Mouse (Mus musculus) megakaryocyte-erythroid progenitor cell, adult 5-6 weeks (primary cell): ENCODE measurements around the gene Fbxl8. TPM values are rescaled to one million over a fixed set of nuclear protein-coding genes. Genes with fewer than 3 reads are reported as not detected.
A peak's percentile ranks its signal among the peaks of the same experiment; 100 is the strongest.

Experiments
- ATAC-seq: replicated peaks from 2 replicates; pipeline ENCODE4 v1.8.0; 2016; ENCODE audit warnings: mild to moderate bottlenecking, inconsistent platforms; ENCODE audit not compliant: severe bottlenecking, poor library complexity, low FRiP score, low TSS enrichment
- total RNA-seq, 2 experiments: library from RNA; stranded (forward) in 1 of 2; stranded (reverse) in 1 of 2; fragments of 200-1000, 215-1000 nt in 1 of 2; fragments of >200 nt in 1 of 2; fragmentation: Nextera tagmentation in 1 of 2; gene quantifications; 2 replicates each; pipeline ENCODE4 v1.2.3; 2014 to 2017

Fbxl8 gene
- total RNA-seq, 2 experiments from 2014 or later, result 1.9 to 2.7 TPM

DNA sequence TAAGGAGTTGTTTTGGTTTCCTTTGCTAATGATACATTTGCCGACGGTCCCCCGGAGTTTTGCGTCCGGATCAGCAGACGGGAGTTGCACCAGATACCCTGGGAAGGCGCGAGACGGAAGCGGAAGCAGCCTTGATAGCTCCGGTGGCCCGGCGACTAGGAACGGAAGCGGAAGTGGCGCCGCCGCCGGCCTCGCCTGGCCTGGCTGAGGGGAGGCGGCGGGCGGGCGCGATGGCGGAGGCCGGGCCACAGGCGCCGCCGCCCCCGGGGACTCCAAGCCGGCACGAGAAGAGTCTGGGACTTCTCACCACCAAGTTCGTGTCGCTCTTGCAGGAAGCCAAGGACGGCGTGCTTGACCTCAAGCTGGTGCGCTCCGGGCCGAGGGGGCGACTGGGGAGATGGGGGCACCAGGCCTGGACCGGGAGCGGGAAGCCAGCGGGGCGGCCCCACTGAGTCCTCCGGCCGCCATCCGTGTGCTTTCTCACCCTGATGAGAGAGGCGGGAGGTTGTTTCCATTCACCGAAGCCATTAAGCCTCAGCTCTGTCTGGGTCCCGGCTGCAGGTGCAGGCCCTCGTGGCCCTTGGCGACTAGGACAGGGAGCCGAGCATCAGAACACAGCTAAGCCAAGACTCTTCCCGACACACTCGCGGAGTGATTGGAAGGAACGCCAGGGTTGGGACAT, 33.2 kb downstream of the Fbxl8 start, which contains the start of gene E2f4:
Gene E2f4 (plus strand): TSS at position 153 of the 682 bp plus-strand sequence.
- ATAC-seq, result peak; percentile 79

DNA sequence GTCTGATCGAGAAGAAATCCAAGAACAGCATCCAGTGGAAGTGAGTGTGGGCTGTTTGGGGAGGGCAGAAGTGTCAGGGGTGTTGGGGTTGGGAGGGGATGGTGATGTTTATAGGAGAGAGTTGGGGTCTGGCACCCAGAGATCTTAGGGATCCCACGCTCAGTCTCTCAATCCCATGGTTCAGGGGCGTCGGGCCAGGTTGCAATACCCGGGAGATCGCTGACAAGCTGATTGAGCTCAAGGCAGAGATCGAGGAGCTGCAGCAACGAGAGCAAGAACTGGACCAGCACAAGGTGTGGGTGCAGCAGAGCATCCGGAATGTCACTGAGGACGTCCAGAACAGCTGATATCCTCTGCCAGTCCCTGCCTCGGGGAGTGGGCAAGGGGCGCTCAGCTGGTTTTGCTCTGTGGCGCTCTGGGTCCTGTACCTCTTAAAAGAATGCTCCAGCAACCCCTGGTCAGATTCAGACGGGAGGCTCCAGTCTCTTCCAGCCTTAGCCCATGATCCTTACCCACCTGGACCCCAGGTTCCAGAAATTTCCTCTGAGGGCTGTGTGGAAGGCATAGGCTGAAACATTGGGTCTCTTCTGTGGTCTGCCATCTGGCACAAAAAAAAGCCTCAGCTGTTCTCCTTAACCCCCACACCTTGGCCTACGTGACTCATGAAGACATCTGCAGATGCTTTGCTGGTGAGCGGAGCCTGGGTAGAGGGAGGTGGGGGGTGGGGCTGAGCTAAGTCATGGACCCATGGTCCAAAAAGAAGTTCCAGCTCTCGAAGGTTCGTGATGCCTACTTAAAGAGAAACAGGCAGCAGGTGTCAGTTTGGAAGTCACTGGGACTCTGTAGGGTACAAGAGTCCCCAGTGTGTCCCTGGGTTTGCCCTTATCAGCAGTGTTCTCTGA, 34.2 kb downstream of the Fbxl8 start:
- peak; percentile 13; the same call in 1 of the 2 replicates for ATAC-seq

DNA sequence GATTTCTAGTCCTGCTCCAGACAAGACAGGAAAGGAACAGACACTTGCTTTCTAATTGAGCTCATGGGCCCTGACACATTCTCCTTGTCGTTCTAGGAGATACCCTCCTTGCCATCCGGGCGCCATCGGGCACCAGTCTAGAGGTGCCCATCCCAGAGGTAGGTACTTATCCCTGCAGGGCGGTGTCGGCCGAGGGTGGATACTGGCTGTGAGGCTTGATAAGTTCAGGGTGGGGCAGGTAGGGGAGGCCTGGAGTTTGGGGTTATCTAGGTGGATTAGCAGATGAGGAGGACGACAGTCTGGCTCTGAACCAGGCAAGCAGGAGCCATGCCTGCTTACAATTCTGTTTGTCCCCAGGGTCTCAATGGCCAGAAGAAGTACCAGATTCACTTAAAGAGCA, 35.5 kb downstream of the Fbxl8 start:
- peak; percentile 74 for ATAC-seq

DNA sequence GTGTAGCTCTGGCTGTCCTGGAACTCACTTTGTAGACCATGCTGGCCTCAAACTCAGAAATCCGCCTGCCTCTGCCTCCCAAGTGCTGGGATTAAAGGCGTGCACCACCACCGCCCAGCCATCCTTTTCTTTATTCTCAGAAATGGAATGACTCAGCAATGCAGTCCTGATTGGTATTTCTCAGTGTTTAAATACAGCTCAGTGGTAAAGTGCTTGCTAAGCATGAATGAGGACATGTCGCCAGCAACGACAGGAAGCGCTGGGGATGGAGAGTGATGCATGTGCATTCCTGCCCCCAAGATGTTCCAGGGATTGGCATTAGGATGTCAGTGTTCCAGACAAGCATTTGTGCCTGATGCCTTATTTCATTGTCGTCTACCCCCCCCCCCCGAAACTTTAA, 38.9 kb downstream of the Fbxl8 start:
- no peak for ATAC-seq

DNA sequence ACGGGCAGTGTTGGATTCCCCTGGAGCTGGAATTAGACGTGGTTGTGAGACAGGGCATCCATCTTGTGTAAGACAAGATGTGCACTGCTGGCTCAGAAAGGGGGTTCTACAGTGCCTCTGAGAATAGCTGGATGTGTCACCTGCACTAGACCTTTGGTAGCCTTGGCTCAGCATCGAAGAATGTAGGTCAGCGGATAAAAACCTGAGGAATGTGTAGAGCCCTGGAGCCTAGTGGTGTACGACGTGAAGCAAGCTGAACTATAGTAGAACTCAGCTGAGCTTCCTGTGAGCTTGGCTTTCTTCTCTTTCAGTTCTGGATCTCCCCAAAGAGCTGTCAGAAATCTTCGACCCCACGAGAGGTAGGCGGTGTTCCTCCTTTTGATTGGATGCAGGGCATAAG, 39.4 kb downstream of the Fbxl8 start:
- ATAC-seq, result no peak

DNA sequence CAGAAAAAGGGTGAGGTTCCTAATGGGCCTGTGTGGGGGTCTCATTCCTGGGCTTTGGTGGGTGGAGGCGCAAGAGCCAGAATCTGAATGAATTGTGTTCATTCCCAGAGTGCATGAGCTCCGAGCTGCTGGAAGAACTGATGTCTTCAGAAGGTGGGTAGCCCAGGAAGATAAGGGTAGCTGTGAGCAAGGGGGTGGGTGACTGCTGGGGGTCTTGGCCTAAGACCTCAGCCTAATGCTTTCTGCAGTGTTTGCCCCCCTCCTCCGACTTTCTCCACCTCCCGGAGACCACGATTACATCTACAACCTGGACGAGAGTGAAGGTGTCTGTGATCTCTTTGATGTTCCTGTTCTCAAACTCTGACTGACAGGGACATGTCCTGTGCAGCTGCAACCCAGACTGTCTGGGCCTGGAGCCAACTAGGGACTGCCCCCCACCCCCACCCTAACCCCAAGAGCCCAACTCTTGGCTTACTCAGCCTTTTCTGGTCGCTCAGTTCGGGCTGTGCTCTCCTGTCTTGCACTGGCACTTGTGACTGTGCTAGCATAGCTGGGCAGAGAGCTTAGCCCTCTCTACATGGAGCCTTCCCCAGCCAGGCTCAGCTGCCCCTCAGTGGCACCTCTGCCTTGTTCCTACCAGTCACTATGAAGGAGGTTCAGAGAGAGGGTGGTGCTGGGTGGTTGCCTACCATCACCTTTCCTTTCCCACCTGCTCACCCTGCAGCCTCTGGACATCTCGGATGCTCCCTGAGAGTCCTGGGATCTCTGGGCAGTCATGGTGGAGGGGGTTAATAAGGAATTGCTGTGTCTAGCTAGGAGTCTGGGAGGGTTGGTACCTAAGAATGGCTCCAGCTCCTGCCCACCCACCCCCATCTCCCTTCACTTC, 40.1 kb downstream of the Fbxl8 start:
- ATAC-seq, result peak; percentile 25

DNA sequence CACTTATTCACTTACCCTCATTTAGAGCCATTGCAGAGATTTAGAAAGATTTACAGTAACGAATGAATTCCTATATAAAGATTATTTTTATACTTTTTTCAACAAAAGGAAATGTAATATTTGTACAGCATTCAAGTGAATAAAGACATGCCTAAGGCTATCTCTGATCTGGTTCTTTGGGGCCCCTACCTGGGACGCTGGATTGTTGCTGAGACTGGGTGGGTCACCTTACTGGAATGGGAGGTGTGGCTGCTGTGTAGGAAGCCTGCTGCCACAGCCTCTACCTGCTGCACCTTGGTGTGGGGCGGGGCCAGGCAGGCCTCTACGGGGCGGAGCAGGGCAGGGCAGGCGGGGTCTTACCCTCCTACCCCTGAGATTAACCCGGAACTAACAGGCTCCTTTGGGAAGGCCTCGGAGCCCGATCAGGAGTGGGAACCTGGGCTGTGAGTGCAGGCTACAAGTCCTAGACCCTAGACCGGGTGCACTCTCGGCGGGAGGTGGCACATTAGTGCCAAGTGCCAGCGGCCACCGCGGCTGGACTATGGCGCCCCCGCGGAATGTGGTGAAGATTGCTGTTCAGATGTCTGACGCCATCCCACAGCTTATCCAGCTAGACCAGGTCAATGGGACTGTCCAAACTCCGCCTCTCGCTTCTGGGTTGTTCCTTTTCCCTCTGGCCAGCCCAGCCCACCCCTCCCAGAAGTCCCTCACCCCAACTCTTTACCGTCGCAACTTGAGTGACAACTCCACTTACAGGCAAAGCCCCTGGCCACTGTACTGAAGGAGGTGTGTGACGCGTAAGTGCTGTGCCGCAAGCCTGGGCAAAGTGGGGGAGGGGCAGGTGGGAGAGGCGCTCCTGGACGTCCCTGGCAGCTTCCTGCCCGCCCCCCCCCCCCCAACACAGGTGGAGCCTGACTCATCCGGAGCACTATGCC, 41.0 kb downstream of the Fbxl8 start, which contains the start of gene Elmo3:
Gene Elmo3 (plus strand): TSS at position 391 of the 935 bp plus-strand sequence.
- peak; percentile 44 for ATAC-seq

DNA sequence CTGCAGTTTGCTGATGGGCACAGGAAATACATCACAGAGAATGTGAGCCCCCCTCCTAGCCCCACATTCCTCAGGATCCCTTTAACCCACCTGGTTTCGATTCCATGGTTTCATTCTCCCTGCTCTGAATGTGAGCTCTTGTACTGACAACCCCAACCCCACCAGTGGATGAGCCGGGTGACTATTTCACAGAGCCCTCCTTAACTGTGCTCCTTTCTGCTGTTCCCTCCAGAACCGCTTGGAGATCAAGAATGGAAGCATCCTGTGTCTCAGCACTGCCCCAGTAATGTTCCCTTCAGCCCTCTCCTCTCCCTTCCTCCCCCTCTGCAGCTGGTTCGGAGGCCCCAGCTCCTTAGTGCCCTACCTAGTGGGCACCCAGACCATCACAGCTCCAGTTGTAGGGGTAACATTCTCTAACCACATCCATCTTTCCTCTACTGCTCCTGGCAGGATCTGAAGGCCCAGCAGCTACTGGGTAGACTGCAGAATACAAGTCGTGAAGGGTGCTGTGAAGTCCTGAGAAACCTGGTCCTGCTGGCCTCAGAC, 41.8 kb downstream of the Fbxl8 start:
- ATAC-seq, result no peak

DNA sequence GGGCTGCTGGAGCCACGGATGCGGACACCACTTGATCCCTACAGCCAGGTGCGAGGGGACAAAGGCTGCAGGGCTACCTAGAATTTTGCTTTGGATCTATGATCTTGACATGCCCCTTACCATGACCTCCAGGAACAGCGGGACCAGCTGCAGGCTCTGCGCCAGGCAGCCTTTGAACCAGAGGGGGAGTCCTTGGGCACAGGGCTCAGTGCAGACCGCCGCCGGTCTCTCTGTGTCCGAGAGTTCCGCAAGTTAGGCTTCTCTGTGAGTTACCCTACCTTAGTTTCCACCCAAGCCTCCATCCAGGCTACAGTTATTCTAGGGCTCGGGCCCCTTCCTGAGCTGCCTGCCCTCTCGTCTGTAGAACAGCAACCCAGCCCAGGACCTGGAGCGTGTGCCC, 43.2 kb downstream of the Fbxl8 start:
- no peak for ATAC-seq

DNA sequence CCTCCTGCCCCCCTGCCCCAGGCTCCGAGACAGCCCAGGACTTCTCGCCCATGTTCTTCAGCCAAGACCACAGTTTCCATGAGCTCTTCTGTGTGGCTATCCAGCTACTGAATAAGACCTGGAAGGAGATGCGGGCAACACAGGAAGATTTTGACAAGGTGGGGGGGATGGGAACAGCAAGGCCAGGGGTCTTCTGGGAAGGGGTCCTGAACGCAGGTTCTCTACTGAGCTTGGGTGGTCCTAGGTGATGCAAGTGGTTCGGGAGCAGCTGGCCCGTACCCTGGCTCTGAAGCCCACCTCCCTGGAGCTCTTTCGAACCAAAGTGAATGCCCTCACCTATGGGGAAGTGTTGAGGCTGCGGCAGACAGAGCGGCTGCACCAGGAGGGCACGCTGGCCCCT, 44.0 kb downstream of the Fbxl8 start:
- ATAC-seq, result no peak

DNA sequence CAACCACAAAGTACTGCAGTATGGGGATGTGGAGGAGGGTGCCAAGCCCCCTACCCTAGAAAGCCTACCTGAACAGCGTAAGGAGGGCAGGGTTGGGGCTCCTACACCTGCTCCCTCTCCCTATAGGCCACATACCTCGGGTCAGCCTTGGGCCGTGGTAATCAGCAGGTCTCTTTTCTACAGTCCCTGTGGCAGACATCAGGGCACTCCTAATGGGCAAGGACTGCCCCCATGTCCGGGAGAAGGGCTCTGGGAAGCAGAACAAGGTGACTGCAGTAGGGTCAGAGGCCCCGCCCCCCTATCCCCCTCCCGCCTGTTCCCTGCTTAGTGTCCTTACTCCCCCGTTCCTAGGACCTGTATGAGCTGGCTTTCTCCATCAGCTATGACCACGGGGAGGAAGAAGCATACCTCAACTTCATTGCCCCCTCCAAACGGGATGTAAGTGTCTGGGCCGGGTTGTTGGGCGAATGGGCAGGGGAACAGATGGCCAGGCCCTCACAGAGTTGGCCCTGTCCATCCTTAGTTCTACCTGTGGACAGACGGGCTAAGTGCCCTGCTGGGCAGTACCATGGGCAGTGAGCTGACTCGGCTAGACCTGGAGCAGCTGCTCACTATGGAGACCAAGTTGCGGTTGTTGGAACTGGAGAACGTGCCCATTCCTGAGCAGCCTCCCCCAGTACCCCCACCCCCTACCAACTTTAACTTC, 44.8 kb downstream of the Fbxl8 start:
- no peak for ATAC-seq

DNA sequence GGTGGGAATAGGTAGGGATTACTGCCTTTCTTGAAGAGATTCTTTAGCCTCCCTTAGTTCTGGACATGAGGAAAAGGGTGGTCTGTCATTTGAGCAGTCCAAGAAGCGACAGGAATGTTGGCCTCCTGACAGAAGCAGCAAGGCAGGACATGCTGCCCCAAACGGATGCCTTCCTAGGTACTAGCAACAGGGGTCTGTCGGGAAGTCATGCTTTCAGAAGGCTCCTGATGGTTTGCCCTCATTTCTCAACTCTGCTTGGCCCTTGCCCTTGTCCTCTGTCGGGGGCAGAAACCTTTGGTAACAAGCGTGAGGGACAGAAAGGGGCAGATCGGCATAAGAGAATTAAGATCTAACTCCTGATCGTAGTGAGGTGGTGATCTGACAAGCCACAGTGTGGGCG, 45.7 kb downstream of the Fbxl8 start:
- ATAC-seq, result no peak

DNA sequence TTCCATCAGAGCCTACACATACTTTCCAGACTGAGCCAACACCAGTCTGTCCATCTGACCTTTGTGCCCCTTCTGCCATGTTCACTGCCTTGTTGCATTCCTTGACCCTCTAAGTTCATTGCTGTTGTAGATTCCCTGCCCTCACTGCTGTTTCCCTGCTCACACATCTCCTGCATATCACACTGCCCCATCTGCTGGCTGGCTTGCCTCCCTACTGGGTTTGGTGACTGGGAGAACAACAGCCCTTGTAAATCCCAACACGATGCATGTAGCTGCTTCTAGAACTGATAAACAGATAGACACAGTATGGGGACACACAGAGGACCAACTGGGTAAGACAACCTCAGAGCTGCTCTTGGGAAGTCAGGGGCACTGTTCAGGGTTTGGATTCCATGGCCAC, 47.3 kb downstream of the Fbxl8 start:
- ATAC-seq, result peak; percentile 69

DNA sequence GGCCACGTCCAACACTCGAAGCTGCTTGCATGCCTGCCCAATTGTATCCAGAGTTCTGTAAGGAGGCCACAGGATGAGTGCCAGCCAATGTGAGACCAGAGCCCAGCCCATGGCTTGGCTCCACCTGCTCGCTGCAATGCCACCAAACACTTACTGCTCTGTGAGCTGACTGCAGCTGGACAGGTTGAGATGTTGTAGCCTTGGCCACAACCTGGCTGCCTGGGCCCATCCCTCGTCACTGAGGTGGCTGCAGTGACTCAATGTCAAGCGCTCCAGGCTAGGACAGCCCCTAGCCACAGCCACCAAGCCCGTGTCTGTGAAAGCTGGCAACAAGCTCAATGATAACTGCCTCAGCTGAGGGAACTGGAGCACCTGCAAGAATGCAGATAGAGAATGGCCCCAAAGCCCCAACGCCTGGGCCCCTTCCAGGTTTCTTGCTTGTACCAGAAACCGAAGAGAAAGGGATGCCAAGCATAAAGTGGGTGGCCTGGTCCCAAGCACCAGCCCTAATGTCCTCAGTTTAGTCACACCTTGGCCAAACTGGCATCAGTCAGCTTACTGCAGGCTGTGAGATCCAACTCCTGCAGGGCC, 48.5 kb downstream of the Fbxl8 start:
- ATAC-seq, result peak; percentile 77

DNA sequence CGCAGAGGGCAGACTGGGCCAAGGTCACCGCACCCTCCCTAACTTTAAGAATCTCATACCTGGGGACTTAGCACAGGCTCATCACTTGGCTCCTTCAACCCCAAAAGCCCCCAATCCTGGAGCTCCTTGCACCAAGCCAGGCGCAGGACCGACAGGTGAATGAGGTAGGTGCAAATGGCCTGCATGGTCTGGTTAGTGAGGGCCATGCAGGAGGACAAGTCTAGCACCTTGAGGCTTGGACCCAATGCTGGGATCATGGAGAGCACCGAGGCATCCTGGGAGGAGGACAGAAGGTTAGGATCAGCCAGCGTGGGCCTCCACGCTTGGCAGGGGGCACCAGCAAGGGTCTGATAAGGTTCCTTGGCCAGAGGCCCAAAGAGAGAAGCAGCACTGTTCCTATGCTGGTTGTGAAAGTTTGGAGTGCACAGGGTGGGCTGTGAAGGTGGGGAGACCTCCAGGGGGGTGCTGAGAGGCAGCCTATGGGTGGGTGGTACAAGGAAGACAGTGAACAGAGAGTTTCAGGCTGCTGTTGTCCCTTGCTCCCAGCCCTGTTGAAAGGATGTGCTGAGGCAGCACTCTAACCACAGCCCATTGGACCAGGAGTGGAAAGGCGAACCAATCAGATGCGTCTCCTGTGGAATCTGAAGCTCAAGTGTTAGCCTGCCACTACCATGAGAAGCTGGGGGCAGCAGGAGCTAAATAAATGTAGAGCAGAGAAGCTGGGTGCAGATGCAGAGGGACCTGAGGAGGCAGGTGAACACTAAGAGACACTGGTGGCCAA, 49.4 kb downstream of the Fbxl8 start:
- ATAC-seq, result peak; percentile 15; the same call in 1 of the 2 replicates

DNA sequence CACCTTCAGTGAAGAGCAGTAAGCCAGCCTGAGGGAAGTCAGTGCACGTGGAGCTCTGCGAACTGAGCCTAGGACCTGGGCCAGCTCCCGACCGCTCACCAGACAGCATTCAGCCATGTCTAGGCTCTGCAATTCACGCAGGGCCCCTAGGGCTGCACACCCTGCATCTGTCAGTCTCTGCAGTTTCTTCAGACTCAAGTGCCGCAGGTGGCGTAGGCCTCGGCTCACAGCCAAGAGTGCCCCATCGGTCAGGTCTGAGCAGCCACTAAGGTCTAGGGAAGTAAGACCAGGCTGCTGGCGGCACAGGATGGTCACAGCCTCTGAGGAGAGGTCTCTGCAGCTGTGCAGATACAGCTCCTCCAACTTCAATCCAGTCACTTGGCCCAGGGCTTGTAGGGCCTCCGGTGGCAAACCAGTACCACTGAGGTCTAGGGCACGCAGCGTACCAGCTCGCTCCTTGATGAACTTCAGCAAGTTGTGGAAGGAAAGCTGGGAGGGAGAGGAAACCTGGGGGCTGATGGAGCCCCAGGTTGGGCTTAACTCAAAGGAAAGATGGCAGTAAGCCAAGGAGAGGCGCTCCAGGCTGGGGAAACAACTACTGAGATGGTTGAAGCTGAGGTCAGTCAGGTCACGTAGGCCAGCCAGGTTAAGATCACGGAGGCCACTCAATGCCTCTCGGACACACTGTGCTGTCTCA, 50.8 kb downstream of the Fbxl8 start:
- no peak for ATAC-seq
